In genomic region chr9:108347024-108347423, GRCm38 (mm10) we compare ENCODE assay signal across 8 mouse cellular contexts. TPM values are rescaled to one million over a fixed set of nuclear protein-coding genes. Genes with fewer than 3 reads are reported as not detected.
DNase-seq lines count a peak whose midpoint lies in the region; ATAC-seq and TF ChIP-seq lines count a peak whose summit lies in the region.

No protein-coding gene starts in this region.

- TF ChIP-seq CTCF in heart, postnatal 0 days (IDR thresholded peaks at IDR 0.05; ENCODE audit: low read depth), result no peak

- 4% methylated on average over 11 of the region's 11 CpGs for WGBS in heart, postnatal 0 days
- 4% methylated on average over 11 of the region's 11 CpGs for WGBS in forebrain, embryonic 16.5 days
- WGBS in macrophage (ENCODE audit: missing documents), result under 1% methylated on average over 11 of the region's 11 CpGs

- no peaks in the 10 kb centered on the region for H3K9me3 ChIP-seq in heart, postnatal 0 days (replicated peaks; ENCODE audit: control insufficient read depth, low read length)
- no peaks in the 10 kb centered on the region for H3K9me3 ChIP-seq in forebrain, embryonic 16.5 days (ENCODE audit: control insufficient read depth, low read length)

- peaks cover 14% of the 10 kb centered on the region for H3K36me3 ChIP-seq in heart, postnatal 0 days (replicated peaks; ENCODE audit: control insufficient read depth, insufficient read depth, low read length)
- peaks cover 14% of the 10 kb centered on the region for H3K36me3 ChIP-seq in forebrain, embryonic 16.5 days (ENCODE audit: control insufficient read depth, insufficient read depth)
- H3K36me3 ChIP-seq in macrophage (ENCODE audit: inconsistent target), result peaks cover 14% of the 10 kb centered on the region

- peak overlapping the region; percentile 79 for H3K9ac ChIP-seq in heart, postnatal 0 days (replicated peaks; ENCODE audit: low read depth, low read length)
- H3K9ac ChIP-seq in forebrain, embryonic 16.5 days (replicated peaks; ENCODE audit: low read depth, low read length), result peak overlapping the region; percentile 83

- H3K4me3 ChIP-seq in heart, postnatal 0 days (ENCODE audit: low read depth, low read length), result peak overlapping the region; percentile 83
- H3K4me3 ChIP-seq in forebrain, embryonic 16.5 days (replicated peaks; ENCODE audit: low read length), result peak overlapping the region; percentile 76
- peak overlapping the region; percentile 59 for H3K4me3 ChIP-seq in macrophage (ENCODE audit: inconsistent target)

- no peak for TF ChIP-seq EP300 in heart, postnatal 0 days (IDR thresholded peaks at IDR 0.05; ENCODE audit: low read depth)

- peaks cover 10% of the 10 kb centered on the region for H3K4me1 ChIP-seq in heart, postnatal 0 days (ENCODE audit: control insufficient read depth, insufficient read depth)
- H3K4me1 ChIP-seq in forebrain, embryonic 16.5 days (replicated peaks; ENCODE audit: control insufficient read depth, insufficient read depth, low read length), result peaks cover 22% of the 10 kb centered on the region

- peak overlapping the region; percentile 83 for H3K4me2 ChIP-seq in heart, postnatal 0 days (ENCODE audit: low read depth, low read length)
- peak overlapping the region; percentile 69 for H3K4me2 ChIP-seq in forebrain, embryonic 16.5 days (ENCODE audit: low read length)

- H3K27me3 ChIP-seq in heart, postnatal 0 days (ENCODE audit: control insufficient read depth, insufficient read depth, low read length), result no peaks in the 10 kb centered on the region
- no peaks in the 10 kb centered on the region for H3K27me3 ChIP-seq in forebrain, embryonic 16.5 days (replicated peaks; ENCODE audit: control insufficient read depth, insufficient read depth, low read length)

- peaks cover 42% of the 10 kb centered on the region for H3K79me2 ChIP-seq in macrophage (ENCODE audit: inconsistent target)

- ATAC-seq in heart, postnatal 0 days (ENCODE audit: insufficient read depth, low read depth), result no peak
- no peak; the same call in 1 of the 2 replicates for ATAC-seq in forebrain, embryonic 16.5 days
- no peak for ATAC-seq in inflammation-experienced regulatory T-cells, adult 6 months

- peak overlapping the region; percentile 95 for H3K27ac ChIP-seq in heart, postnatal 0 days (ENCODE audit: low read depth)
- peak overlapping the region; percentile 89 for H3K27ac ChIP-seq in forebrain, embryonic 16.5 days (ENCODE audit: low read length)
- peak overlapping the region; percentile 88 for H3K27ac ChIP-seq in macrophage

- DNase-seq in heart, postnatal 0 days (ENCODE audit: low spot score), result no peak
- no peak for DNase-seq in heart, adult 11 months
- peak; percentile 17 for DNase-seq in MEL-GATA-1-ER (ENCODE audit: extremely low read depth, low read depth)
- no peak for DNase-seq in thymus, postnatal 25 days
- no peak for DNase-seq in gastrocnemius, postnatal 10 days

RNA-seq across cellular contexts. Expression of gene Usp4, which starts 0.6 kb away (rescaled TPM):
- 71.1 and 76.8 TPM in 2 replicates for total RNA-seq in heart, postnatal 0 days (2014; rRNA removed; ENCODE audit: low replicate concordance)
- polyA plus RNA-seq in heart, postnatal 0 days (2015; fragmentation: Nextera tagmentation; extraction: Ambion mirVana), result 54.9 and 60.6 TPM in 2 replicates
- 146 and 163 TPM in 2 replicates for polyA plus RNA-seq in forebrain, embryonic 16.5 days (2015; fragmentation: Nextera tagmentation; extraction: Ambion mirVana)
- total RNA-seq in macrophage (2018; cell fraction: chromatin; rRNA removed), result 100 to 1,000 TPM; 136 to 374 (median 252) TPM
- 10 to 100 TPM; 53.2 to 84.9 (median 72.0) TPM for total RNA-seq in macrophage (2018; cell fraction: cytosol; rRNA removed)
- 100 to 1,000 TPM in 24 of 26 experiments, 10 to 100 TPM in 2; 89.6 to 199 (median 148) TPM for total RNA-seq in macrophage (2018; cell fraction: nucleus; rRNA removed)
- polyA plus RNA-seq in macrophage (2018), result 60.3 to 67.5 TPM (median 67.2 TPM) in 3 replicates
- polyA plus RNA-seq in inflammation-experienced regulatory T-cells, adult 6 months (2017; shearing (Covaris generic)), result 100 to 1,000 TPM in 2 of 3 experiments, 10 to 100 TPM in 1; 91.3 to 131 (median 111) TPM
- 10 to 100 TPM; 63.4 to 71.6 TPM for total RNA-seq in gastrocnemius, postnatal 10 days (2021)

RNA-seq across cellular contexts. Expression of gene Gpx1, which starts 8.3 kb away (rescaled TPM):
- 319 and 336 TPM in 2 replicates for total RNA-seq in heart, postnatal 0 days (2014; rRNA removed; ENCODE audit: low replicate concordance)
- 578 and 581 TPM in 2 replicates for polyA plus RNA-seq in heart, postnatal 0 days (2015; fragmentation: Nextera tagmentation; extraction: Ambion mirVana)
- polyA plus RNA-seq in forebrain, embryonic 16.5 days (2015; fragmentation: Nextera tagmentation; extraction: Ambion mirVana), result 369 and 398 TPM in 2 replicates
- 100 to 1,000 TPM in 7 of 26 experiments, 10 to 100 TPM in 19; 27.3 to 289 (median 62.9) TPM for total RNA-seq in macrophage (2018; cell fraction: chromatin; rRNA removed)
- total RNA-seq in macrophage (2018; cell fraction: cytosol; rRNA removed), result 1,000 to 10,000 TPM in 17 of 26 experiments, 100 to 1,000 TPM in 9; 803 to 2,239 (median 1,314) TPM
- total RNA-seq in macrophage (2018; cell fraction: nucleus; rRNA removed), result 100 to 1,000 TPM; 143 to 499 (median 274) TPM
- 944 to 2,094 TPM (median 1,300 TPM) in 3 replicates for polyA plus RNA-seq in macrophage (2018)
- polyA plus RNA-seq in inflammation-experienced regulatory T-cells, adult 6 months (2017; shearing (Covaris generic)), result 100 to 1,000 TPM; 489 to 506 (median 494) TPM
- 100 to 1,000 TPM in 1 of 2 experiments, 10 to 100 TPM in 1; 97.1 to 117 TPM for total RNA-seq in gastrocnemius, postnatal 10 days (2021)

RNA-seq across cellular contexts. Expression of gene Tcta, which starts 41.1 kb away (rescaled TPM):
- total RNA-seq in heart, postnatal 0 days (2014; rRNA removed; ENCODE audit: low replicate concordance), result 46.1 and 46.9 TPM in 2 replicates
- 42.1 and 49.9 TPM in 2 replicates for polyA plus RNA-seq in heart, postnatal 0 days (2015; fragmentation: Nextera tagmentation; extraction: Ambion mirVana)
- 34.3 and 37.6 TPM in 2 replicates for polyA plus RNA-seq in forebrain, embryonic 16.5 days (2015; fragmentation: Nextera tagmentation; extraction: Ambion mirVana)
- 10 to 100 TPM in 7 of 26 experiments, 1 to 10 TPM in 19; 1.3 to 15.5 (median 5.4) TPM for total RNA-seq in macrophage (2018; cell fraction: chromatin; rRNA removed)
- 10 to 100 TPM in 19 of 26 experiments, 1 to 10 TPM in 7; 5.3 to 25.4 (median 17.1) TPM for total RNA-seq in macrophage (2018; cell fraction: cytosol; rRNA removed)
- total RNA-seq in macrophage (2018; cell fraction: nucleus; rRNA removed), result 10 to 100 TPM in 13 of 26 experiments, 1 to 10 TPM in 13; 2.6 to 30.5 (median 10.4) TPM
- polyA plus RNA-seq in macrophage (2018), result 7.0 to 22.0 TPM (median 13.1 TPM) in 3 replicates
- 10 to 100 TPM in 2 of 3 experiments, 1 to 10 TPM in 1; 9.6 to 17.6 (median 14.8) TPM for polyA plus RNA-seq in inflammation-experienced regulatory T-cells, adult 6 months (2017; shearing (Covaris generic))
- 10 to 100 TPM; 21.7 to 25.0 TPM for total RNA-seq in gastrocnemius, postnatal 10 days (2021)

RNA-seq across cellular contexts. Expression of gene Rhoa, which starts 41.1 kb away (rescaled TPM):
- total RNA-seq in heart, postnatal 0 days (2014; rRNA removed; ENCODE audit: low replicate concordance), result 167 and 207 TPM in 2 replicates
- 326 and 332 TPM in 2 replicates for polyA plus RNA-seq in heart, postnatal 0 days (2015; fragmentation: Nextera tagmentation; extraction: Ambion mirVana)
- polyA plus RNA-seq in forebrain, embryonic 16.5 days (2015; fragmentation: Nextera tagmentation; extraction: Ambion mirVana), result 282 and 351 TPM in 2 replicates
- 100 to 1,000 TPM in 13 of 26 experiments, 10 to 100 TPM in 13; 77.4 to 166 (median 100) TPM for total RNA-seq in macrophage (2018; cell fraction: chromatin; rRNA removed)
- 100 to 1,000 TPM; 351 to 428 (median 397) TPM for total RNA-seq in macrophage (2018; cell fraction: cytosol; rRNA removed)
- 100 to 1,000 TPM; 142 to 338 (median 218) TPM for total RNA-seq in macrophage (2018; cell fraction: nucleus; rRNA removed)
- 409 to 646 TPM (median 437 TPM) in 3 replicates for polyA plus RNA-seq in macrophage (2018)
- 100 to 1,000 TPM; 323 to 459 (median 386) TPM for polyA plus RNA-seq in inflammation-experienced regulatory T-cells, adult 6 months (2017; shearing (Covaris generic))
- total RNA-seq in gastrocnemius, postnatal 10 days (2021), result 100 to 1,000 TPM; 211 to 226 TPM

RNA-seq across cellular contexts. Expression of gene 1700102P08Rik, which starts 45.6 kb away (rescaled TPM):
- not detected in 2 replicates for total RNA-seq in heart, postnatal 0 days (2014; rRNA removed; ENCODE audit: low replicate concordance)
- polyA plus RNA-seq in heart, postnatal 0 days (2015; fragmentation: Nextera tagmentation; extraction: Ambion mirVana), result 0.27 TPM in 1 of 2 replicates, not detected in the other
- 2.0 and 2.2 TPM in 2 replicates for polyA plus RNA-seq in forebrain, embryonic 16.5 days (2015; fragmentation: Nextera tagmentation; extraction: Ambion mirVana)
- 1 to 10 TPM in 19 of 26 experiments, under 1 TPM in 3, not detected in 4; 0.70 to 7.2 (median 2.5) TPM for total RNA-seq in macrophage (2018; cell fraction: chromatin; rRNA removed)
- under 1 TPM in 12 of 26 experiments, not detected in 14; 0.14 to 0.62 (median 0.41) TPM for total RNA-seq in macrophage (2018; cell fraction: cytosol; rRNA removed)
- total RNA-seq in macrophage (2018; cell fraction: nucleus; rRNA removed), result 1 to 10 TPM in 18 of 26 experiments, under 1 TPM in 5, not detected in 3; 0.48 to 6.3 (median 1.6) TPM
- 0.33 TPM in 1 of 3 replicates, not detected in the others for polyA plus RNA-seq in macrophage (2018)
- 1 to 10 TPM in 2 of 3 experiments, under 1 TPM in 1; 0.78 to 2.2 (median 1.0) TPM for polyA plus RNA-seq in inflammation-experienced regulatory T-cells, adult 6 months (2017; shearing (Covaris generic))
- total RNA-seq in gastrocnemius, postnatal 10 days (2021), result under 1 TPM; 0.59 to 0.72 TPM
